Mouse (Mus musculus): ENCODE data around the gene Mxra7. TPM values are rescaled to one million over a fixed set of nuclear protein-coding genes. Genes with fewer than 3 reads are reported as not detected.

Mxra7 gene
- polyA plus RNA-seq, 1 experiment from 2014 or later, result 33.6 TPM

GRCm38 (mm10) chr11:116806136-116807071 is 21.4 kb downstream of the Mxra7 start:
- H3K36me3 ChIP-seq (ENCODE audit: control insufficient read depth, insufficient read depth), result peaks cover 18% of the 10 kb centered on the region
- WGBS, result 74% methylated on average over 15 of the region's 15 CpGs
- no peak overlapping the region for H3K9ac ChIP-seq (ENCODE audit: low read depth, low read length)
- H3K4me3 ChIP-seq (ENCODE audit: low read depth, low read length), result no peak overlapping the region
- ATAC-seq, result no peak
- no peak overlapping the region for H3K4me2 ChIP-seq (replicated peaks; ENCODE audit: low read depth)
- H3K4me1 ChIP-seq (replicated peaks; ENCODE audit: control insufficient read depth, insufficient read depth, low read length), result no peaks in the 10 kb centered on the region
- no peaks in the 10 kb centered on the region for H3K27me3 ChIP-seq (replicated peaks; ENCODE audit: control insufficient read depth, insufficient read depth, low read length)
- TF ChIP-seq CTCF (IDR thresholded peaks at IDR 0.05; ENCODE audit: low read depth), result no peak
- H3K9me3 ChIP-seq (ENCODE audit: control insufficient read depth), result no peaks in the 10 kb centered on the region
- no peak overlapping the region for H3K27ac ChIP-seq (ENCODE audit: low read depth, low read length)

DNA sequence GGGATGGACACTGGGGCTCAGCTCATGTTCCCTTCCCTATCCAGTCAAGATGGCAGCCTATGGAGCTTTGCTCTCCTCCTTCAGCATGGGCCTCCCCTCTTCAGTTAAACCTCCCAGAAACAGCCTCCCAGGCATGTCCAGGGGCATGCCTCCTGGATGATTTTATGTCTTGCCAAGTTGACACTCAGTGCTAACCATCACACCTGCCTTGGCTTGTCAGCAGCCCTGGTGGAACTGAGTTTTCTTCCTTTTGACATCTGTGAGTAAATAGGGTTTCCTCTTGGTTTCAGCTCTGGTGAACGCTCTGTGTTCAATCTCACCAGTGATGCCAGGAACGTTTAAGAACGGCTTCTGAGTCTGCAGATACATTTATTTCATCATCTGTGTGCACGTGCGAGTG is 25.1 kb downstream of the Mxra7 start:
- no peak overlapping the region for H3K4me3 ChIP-seq (ENCODE audit: low read depth, low read length)
- no peaks in the 10 kb centered on the region for H3K4me1 ChIP-seq (replicated peaks; ENCODE audit: control insufficient read depth, insufficient read depth, low read length)
- H3K9me3 ChIP-seq (ENCODE audit: control insufficient read depth), result no peaks in the 10 kb centered on the region
- no peaks in the 10 kb centered on the region for H3K36me3 ChIP-seq (ENCODE audit: control insufficient read depth, insufficient read depth)
- H3K27ac ChIP-seq (ENCODE audit: low read depth, low read length), result no peak overlapping the region
- H3K27me3 ChIP-seq (replicated peaks; ENCODE audit: control insufficient read depth, insufficient read depth, low read length), result no peaks in the 10 kb centered on the region
- no peak overlapping the region for H3K4me2 ChIP-seq (replicated peaks; ENCODE audit: low read depth)
- TF ChIP-seq CTCF (IDR thresholded peaks at IDR 0.05; ENCODE audit: low read depth), result no peak
- H3K9ac ChIP-seq (ENCODE audit: low read depth, low read length), result no peak overlapping the region
- ATAC-seq, result no peak
- WGBS, result 68% methylated on average over 5 of the region's 5 CpGs

DNA sequence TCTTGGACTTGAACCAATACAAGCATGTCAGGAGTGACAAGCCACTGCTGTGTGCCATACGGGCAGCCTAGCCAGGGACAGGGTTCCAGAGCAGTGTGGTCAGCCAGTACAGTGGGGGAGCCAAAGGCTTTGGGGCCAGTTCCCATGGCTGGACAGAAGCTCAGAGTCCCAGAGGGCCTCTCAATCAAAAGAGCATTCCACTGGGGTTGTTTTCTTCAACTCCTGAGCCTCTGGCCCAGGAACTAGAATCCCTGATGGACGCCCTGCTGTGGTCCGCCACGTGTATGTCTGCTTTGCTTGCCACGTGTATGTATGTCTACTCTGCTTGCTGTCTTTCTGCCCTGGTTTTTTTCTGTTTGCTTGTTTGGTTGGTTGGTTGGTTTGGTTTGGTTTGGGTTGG is 26.7 kb downstream of the Mxra7 start:
- TF ChIP-seq CTCF (IDR thresholded peaks at IDR 0.05; ENCODE audit: low read depth), result no peak
- 77% methylated on average over 5 of the region's 5 CpGs for WGBS

GRCm38 (mm10) chr11:116799364-116799763 is 28.5 kb downstream of the Mxra7 start:
- Histone ChIP-seq H3K27ac (ENCODE audit: low read depth, low read length) (no peak overlapping the region), H3K9me3 (ENCODE audit: control insufficient read depth) (no peaks in the 10 kb centered on the region), H3K4me3 (ENCODE audit: low read depth, low read length) (no peak overlapping the region), H3K4me1 (replicated peaks; ENCODE audit: control insufficient read depth, insufficient read depth, low read length) (0 out of 2 replicates have a peak, but pooled peaks cover 3% of the 10 kb centered on the region), H3K9ac (ENCODE audit: low read depth, low read length) (no peak overlapping the region), H3K4me2 (replicated peaks; ENCODE audit: low read depth) (no peak overlapping the region), H3K27me3 (replicated peaks; ENCODE audit: control insufficient read depth, insufficient read depth, low read length) (no peaks in the 10 kb centered on the region), H3K36me3 (ENCODE audit: control insufficient read depth, insufficient read depth) (no peaks in the 10 kb centered on the region)
- no peak for TF ChIP-seq CTCF (IDR thresholded peaks at IDR 0.05; ENCODE audit: low read depth)
- no peak for ATAC-seq
- 78% methylated on average over 5 of the region's 5 CpGs for WGBS

More for the DNA sequence above, 26.7 kb downstream of the Mxra7 start:
- Histone ChIP-seq H3K27me3 (replicated peaks; ENCODE audit: control insufficient read depth, insufficient read depth, low read length) (no peaks in the 10 kb centered on the region), H3K36me3 (ENCODE audit: control insufficient read depth, insufficient read depth) (no peaks in the 10 kb centered on the region), H3K9ac (ENCODE audit: low read depth, low read length) (no peak overlapping the region), H3K4me1 (replicated peaks; ENCODE audit: control insufficient read depth, insufficient read depth, low read length) (no peaks in the 10 kb centered on the region), H3K9me3 (ENCODE audit: control insufficient read depth) (no peaks in the 10 kb centered on the region), H3K27ac (ENCODE audit: low read depth, low read length) (no peak overlapping the region), H3K4me3 (ENCODE audit: low read depth, low read length) (no peak overlapping the region), H3K4me2 (replicated peaks; ENCODE audit: low read depth) (no peak overlapping the region)
- no peak for ATAC-seq

- no peak for ATAC-seq
- Histone ChIP-seq H3K4me2 (replicated peaks; ENCODE audit: low read depth) (no peak overlapping the region), H3K27me3 (replicated peaks; ENCODE audit: control insufficient read depth, insufficient read depth, low read length) (no peaks in the 10 kb centered on the region), H3K36me3 (ENCODE audit: control insufficient read depth, insufficient read depth) (no peaks in the 10 kb centered on the region), H3K4me3 (ENCODE audit: low read depth, low read length) (no peak overlapping the region), H3K9ac (ENCODE audit: low read depth, low read length) (no peak overlapping the region), H3K4me1 (replicated peaks; ENCODE audit: control insufficient read depth, insufficient read depth, low read length) (no peaks in the 10 kb centered on the region), H3K9me3 (ENCODE audit: control insufficient read depth) (no peaks in the 10 kb centered on the region), H3K27ac (ENCODE audit: low read depth, low read length) (no peak overlapping the region)
- WGBS, result 86% methylated on average over 10 of the region's 10 CpGs
- no peak for TF ChIP-seq CTCF (IDR thresholded peaks at IDR 0.05; ENCODE audit: low read depth)
These were observed 43.6 kb downstream of the Mxra7 start for GRCm38 (mm10) chr11:116784221-116784620.

DNA sequence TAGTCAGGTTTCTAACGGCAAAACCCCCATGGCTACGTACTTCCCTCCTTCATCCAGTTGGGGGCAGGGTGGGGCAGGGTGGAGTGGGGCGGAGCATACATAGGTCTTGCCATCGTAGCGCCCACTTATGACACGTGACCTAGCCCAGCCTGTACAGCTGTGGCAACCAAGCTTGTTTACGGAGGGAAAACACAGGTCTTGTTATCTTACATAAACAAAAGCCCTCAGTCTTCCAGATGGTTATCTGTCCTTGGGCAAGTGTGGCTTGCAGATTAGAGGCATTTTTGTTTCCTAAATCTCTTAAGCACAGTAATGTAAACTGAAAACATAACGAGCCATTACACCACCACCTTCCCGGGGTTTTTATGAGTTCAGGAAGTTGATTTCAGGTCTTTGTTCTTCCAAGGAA is 45.1 kb downstream of the Mxra7 start:
- peak; percentile 82 for ATAC-seq

More for the DNA sequence above, 45.1 kb downstream of the Mxra7 start:
- no peak overlapping the region for H3K9ac ChIP-seq (ENCODE audit: low read depth, low read length)
- H3K4me2 ChIP-seq (replicated peaks; ENCODE audit: low read depth), result peak overlapping the region; percentile 28; the same call in 1 of the 2 replicates
- H3K4me3 ChIP-seq (ENCODE audit: low read depth, low read length), result no peak overlapping the region
- peak; percentile 62 for TF ChIP-seq CTCF (IDR thresholded peaks at IDR 0.05; ENCODE audit: low read depth)
- no peaks in the 10 kb centered on the region for H3K4me1 ChIP-seq (replicated peaks; ENCODE audit: control insufficient read depth, insufficient read depth, low read length)
- H3K36me3 ChIP-seq (ENCODE audit: control insufficient read depth, insufficient read depth), result no peaks in the 10 kb centered on the region
- H3K9me3 ChIP-seq (ENCODE audit: control insufficient read depth), result no peaks in the 10 kb centered on the region
- no peak overlapping the region for H3K27ac ChIP-seq (ENCODE audit: low read depth, low read length)
- 25% methylated on average over 9 of the region's 9 CpGs for WGBS
- no peaks in the 10 kb centered on the region for H3K27me3 ChIP-seq (replicated peaks; ENCODE audit: control insufficient read depth, insufficient read depth, low read length)

Measured in intestine, postnatal 0 days (tissue).